Mouse (Mus musculus) limb, embryonic 11.5 days (tissue): ENCODE measurements around the gene Chrna10. TPM values are rescaled to one million over a fixed set of nuclear protein-coding genes. Genes with fewer than 3 reads are reported as not detected.

Source experiments
- polyA plus RNA-seq: library from polyadenylated mRNA; unstranded; fragments of >200 nt; fragmentation: Nextera tagmentation; extraction: Ambion mirVana; gene quantifications from 2 replicates; pipeline ENCODE4 v1.2.1, GENCODE M21; 2014

Gene Chrna10
- polyA plus RNA-seq, 1 experiment from 2014 or later, result not detected

Other genes with a start within 250 kb of the Chrna10 start
- not detected in 2 replicates for gene Folr1, start 246.0 kb downstream of the Chrna10 start, polyA plus RNA-seq
- 139 and 150 TPM in 2 replicates for gene Lamtor1, start 210.9 kb downstream of the Chrna10 start, polyA plus RNA-seq
- gene Tomt, start 210.5 kb downstream of the Chrna10 start, polyA plus RNA-seq, result 0.40 and 0.78 TPM in 2 replicates
- gene Lrrc51, start 182.9 kb downstream of the Chrna10 start, polyA plus RNA-seq, result 13.2 TPM in 2 replicates
- gene Numa1, start 182.7 kb downstream of the Chrna10 start, polyA plus RNA-seq, result 130 and 140 TPM in 2 replicates
- gene Il18bp, start 98.1 kb downstream of the Chrna10 start, polyA plus RNA-seq, result 3.1 and 3.9 TPM in 2 replicates
- gene Rnf121, start 51.4 kb downstream of the Chrna10 start, polyA plus RNA-seq, result 29.0 and 30.3 TPM in 2 replicates
- gene Xndc1, start 51.3 kb downstream of the Chrna10 start, polyA plus RNA-seq, result 30.0 and 30.3 TPM in 2 replicates
- 1.6 and 2.4 TPM in 2 replicates for gene Xntrpc, start 51.1 kb downstream of the Chrna10 start, polyA plus RNA-seq
- not detected in 2 replicates for gene Trpc2, start 33.7 kb downstream of the Chrna10 start, polyA plus RNA-seq
- 0.67 and 2.1 TPM in 2 replicates for gene Art1, start 15.1 kb downstream of the Chrna10 start, polyA plus RNA-seq
- gene Art5, start 7.3 kb downstream of the Chrna10 start, polyA plus RNA-seq, result 4.9 and 5.8 TPM in 2 replicates
- 53.7 and 55.2 TPM in 2 replicates for gene Nup98, start 93.3 kb upstream of the Chrna10 start, polyA plus RNA-seq
- gene Pgap2, start 93.4 kb upstream of the Chrna10 start, polyA plus RNA-seq, result 73.7 and 78.3 TPM in 2 replicates
- gene Rhog, start 139.2 kb upstream of the Chrna10 start, polyA plus RNA-seq, result 54.4 and 58.7 TPM in 2 replicates
- gene Stim1, start 151.0 kb upstream of the Chrna10 start, polyA plus RNA-seq, result 14.2 and 15.8 TPM in 2 replicates